Mouse (Mus musculus) neural tube, embryonic 14.5 days (tissue): ENCODE data around the gene Ift46. TPM values are rescaled to one million over a fixed set of nuclear protein-coding genes. Genes with fewer than 3 reads are reported as not detected.

Experiments used
- polyA plus RNA-seq: library from polyadenylated mRNA; unstranded; fragments of >200 nt; fragmentation: Nextera tagmentation; extraction: Ambion mirVana; gene quantifications from 2 replicates; pipeline ENCODE4 v1.2.1, GENCODE M21; 2014

The Ift46 gene
- polyA plus RNA-seq, 1 experiment from 2014 or later, result 170 TPM

Other genes with a start within 250 kb of the Ift46 start
- not detected in 2 replicates for gene Cxcr5, start 206.0 kb upstream of the Ift46 start, polyA plus RNA-seq
- 20.2 and 33.8 TPM in 2 replicates for gene Ddx6, start 163.0 kb upstream of the Ift46 start, polyA plus RNA-seq
- not detected in 2 replicates for gene Treh, start 94.7 kb upstream of the Ift46 start, polyA plus RNA-seq
- 38.8 and 45.5 TPM in 2 replicates for gene Phldb1, start 32.7 kb upstream of the Ift46 start, polyA plus RNA-seq
- gene Arcn1, start 63 bp upstream of the Ift46 start, polyA plus RNA-seq, result 153 and 177 TPM in 2 replicates
- 19.1 and 21.1 TPM in 2 replicates for gene Tmem25, start 31.4 kb downstream of the Ift46 start, polyA plus RNA-seq
- 1.1 TPM in 1 of 2 replicates, not detected in the other for gene Ttc36, start 35.2 kb downstream of the Ift46 start, polyA plus RNA-seq
- gene Kmt2a, start 113.4 kb downstream of the Ift46 start, polyA plus RNA-seq, result 16.5 and 23.1 TPM in 2 replicates
- gene Atp5l, start 152.8 kb downstream of the Ift46 start, polyA plus RNA-seq, result 756 and 860 TPM in 2 replicates
- 48.3 and 52.8 TPM in 2 replicates for gene Ube4a, start 197.7 kb downstream of the Ift46 start, polyA plus RNA-seq
- 0.22 TPM in 1 of 2 replicates, not detected in the other for gene Cd3g, start 212.5 kb downstream of the Ift46 start, polyA plus RNA-seq
- gene Cd3d, start 213.9 kb downstream of the Ift46 start, polyA plus RNA-seq, result not detected in 2 replicates
- 0.31 TPM in 1 of 2 replicates, not detected in the other for gene Cd3e, start 241.7 kb downstream of the Ift46 start, polyA plus RNA-seq